Mouse (Mus musculus) left cerebral cortex, adult 6 months (tissue): Measurements from ENCODE around the gene Gm13090. TPM values are rescaled to one million over a fixed set of nuclear protein-coding genes. Genes with fewer than 3 reads are reported as not detected.

Experiments
- long read RNA-seq, 2 experiments: library from polyadenylated mRNA; unstranded; transcript quantifications; one replicate each; pipeline ENCODE4 v2.0.0; 2019 to 2020
- polyA plus RNA-seq: library from polyadenylated mRNA; unstranded; fragments of <200 nt; fragmentation: Nextera tagmentation; gene quantifications from 2 replicates; pipeline ENCODE4 v1.2.3, GENCODE M21; 2021

Gm13090 gene
- polyA plus RNA-seq, result not detected in 2 replicates
- long read RNA-seq, experiment 1, result 0 reads
- long read RNA-seq, experiment 2, result 0 reads

DNA sequence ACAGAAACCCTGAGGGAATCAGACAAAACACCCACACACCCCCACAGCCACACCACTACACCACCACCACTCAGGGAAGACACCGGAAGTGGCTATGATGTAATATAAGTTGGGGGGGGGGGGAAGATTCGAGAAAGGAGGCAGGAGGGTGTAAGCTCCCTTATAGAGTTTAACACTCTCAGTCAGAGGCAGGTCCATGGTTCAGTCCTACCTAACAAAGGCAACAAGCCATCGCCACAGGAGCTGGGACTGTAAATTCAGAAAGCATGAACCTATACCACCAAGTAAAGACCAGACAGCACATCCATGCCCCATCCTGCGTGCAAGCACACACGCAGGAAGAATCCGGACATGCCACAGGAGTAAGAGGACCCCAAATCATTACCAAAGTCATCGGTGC lies at the start of gene Gm13090:
Gene Gm13090 (plus strand): TSS at position 301 of the 400 bp plus-strand sequence.

DNA sequence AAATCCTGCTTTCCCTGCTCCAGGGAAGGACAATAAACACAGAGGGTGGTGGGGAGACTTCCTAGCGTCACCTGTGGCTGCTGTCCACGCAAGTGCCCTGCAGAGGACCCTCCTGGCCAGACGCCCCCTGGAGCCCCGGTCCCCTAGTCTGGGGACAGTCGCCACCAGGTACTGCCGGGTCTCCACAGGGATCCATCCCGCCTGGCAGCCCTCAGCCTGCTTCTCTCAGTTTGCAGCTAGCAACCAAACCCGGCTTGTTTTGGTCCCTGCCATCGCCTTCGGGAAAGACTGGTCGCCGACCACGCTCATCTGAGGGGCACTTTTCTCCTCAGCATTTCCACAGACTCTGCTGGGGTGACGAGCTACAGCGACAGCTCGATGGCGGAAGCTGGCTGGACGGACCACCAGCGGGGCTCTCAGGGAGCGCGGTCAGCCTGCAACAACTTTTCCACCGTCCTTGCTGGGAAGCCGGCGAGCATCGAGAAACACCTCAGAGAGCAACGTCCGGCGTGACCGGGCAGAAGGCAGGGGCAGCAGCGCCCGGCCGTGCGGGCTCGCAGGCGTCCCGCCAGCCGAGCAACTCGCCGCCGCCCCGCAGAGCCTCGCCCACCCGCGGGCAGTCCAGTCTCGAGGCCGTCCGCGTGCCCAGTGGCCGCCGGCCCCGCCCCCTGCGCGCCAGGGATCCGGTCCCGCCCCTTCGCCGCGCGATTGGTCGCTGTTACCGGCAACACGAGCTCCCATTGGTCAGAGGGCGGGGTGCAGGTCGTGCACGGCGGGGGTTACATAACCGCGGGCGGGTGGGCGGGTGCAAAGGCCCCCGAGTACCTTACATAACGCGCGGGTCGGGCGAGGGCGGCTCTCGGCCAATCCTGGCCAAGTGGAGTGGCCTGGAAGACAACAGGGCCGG lies 45.1 kb upstream of the Gm13090 start, which contains the start of gene Per3:
Gene Per3 (minus strand): TSS at position 629 of the 907 bp plus-strand sequence.

GRCm38 (mm10) chr4:151057347-151058321 lies 31.7 kb upstream of the Gm13090 start, which contains the start of gene Vamp3:
Vamp3 (minus strand) TSS chr4:151057963.

Other genes starting within 250 kb of the Gm13090 start
- gene Errfi1, start 235.7 kb upstream of the Gm13090 start, polyA plus RNA-seq, result 21.6 and 21.8 TPM in 2 replicates
- gene Park7, start 175.1 kb upstream of the Gm13090 start, polyA plus RNA-seq, result 493 and 567 TPM in 2 replicates
- gene Tnfrsf9, start 175.0 kb upstream of the Gm13090 start, polyA plus RNA-seq, result 0.34 and 0.48 TPM in 2 replicates
- gene Uts2, start 92.5 kb upstream of the Gm13090 start, polyA plus RNA-seq, result not detected in 2 replicates
- gene Per3, start 44.9 kb upstream of the Gm13090 start, polyA plus RNA-seq, result 15.7 and 16.7 TPM in 2 replicates
- gene Vamp3, start 31.6 kb upstream of the Gm13090 start, polyA plus RNA-seq, result 30.3 and 31.6 TPM in 2 replicates